Mouse (Mus musculus) bone marrow, adult 2 months (tissue): Measurements from ENCODE around the gene Camsap1. TPM values are rescaled to one million over a fixed set of nuclear protein-coding genes. Genes with fewer than 3 reads are reported as not detected.

ENCODE experiments used
- H3K27ac ChIP-seq: fragments of 200-500 bp; 2 replicates; pipeline ENCODE4 v1.5.1; 2012; ENCODE audit warnings: low read depth, mild to moderate bottlenecking, control low read depth, inconsistent platforms, low read length; ENCODE audit not compliant: control insufficient read depth, poor library complexity, insufficient read depth
- H3K4me1 ChIP-seq: fragments of 200-500 bp; 2 replicates; pipeline ENCODE4 v1.6.1; 2011; ENCODE audit warnings: low read length; ENCODE audit not compliant: control insufficient read depth, insufficient read depth
- H3K4me3 ChIP-seq: fragments of 200-500 bp; replicated peaks from 2 replicates; pipeline ENCODE3; 2011; ENCODE audit warnings: mild to moderate bottlenecking, low read depth, low read length, control low read depth; ENCODE audit not compliant: control insufficient read depth
- CTCF ChIP-seq: fragments of 200-500 bp; IDR thresholded peaks from 2 replicates; pipeline ENCODE4 v1.5.1; 2011; ENCODE audit warnings: low read length, control low read depth; ENCODE audit not compliant: control insufficient read depth, insufficient read depth
- POLR2A ChIP-seq: fragments of 200-500 bp; IDR thresholded peaks from 2 replicates; pipeline ENCODE4 v1.6.1; 2011; ENCODE audit warnings: low read depth, mild to moderate bottlenecking, control low read depth, low read length, borderline replicate concordance; ENCODE audit not compliant: control insufficient read depth
- WGBS: fragments of 180-500 bp; shearing (Covaris S2); methylation state at CpG from one replicate; pipeline ENCODE4 v1.1.7; 2018; 5-methylcytosine and 5-hydroxymethylcytosine counted together
- polyA plus RNA-seq: library from polyadenylated mRNA; stranded (reverse); fragments of >200 nt; gene quantifications from 2 replicates; pipeline ENCODE4 v1.2.4, GENCODE M21; 2011; ENCODE audit warnings: low replicate concordance; ENCODE audit not compliant: missing spikeins, insufficient read depth, insufficient read length

Gene Camsap1
- polyA plus RNA-seq, 1 experiment: 18.9 TPM

DNA sequence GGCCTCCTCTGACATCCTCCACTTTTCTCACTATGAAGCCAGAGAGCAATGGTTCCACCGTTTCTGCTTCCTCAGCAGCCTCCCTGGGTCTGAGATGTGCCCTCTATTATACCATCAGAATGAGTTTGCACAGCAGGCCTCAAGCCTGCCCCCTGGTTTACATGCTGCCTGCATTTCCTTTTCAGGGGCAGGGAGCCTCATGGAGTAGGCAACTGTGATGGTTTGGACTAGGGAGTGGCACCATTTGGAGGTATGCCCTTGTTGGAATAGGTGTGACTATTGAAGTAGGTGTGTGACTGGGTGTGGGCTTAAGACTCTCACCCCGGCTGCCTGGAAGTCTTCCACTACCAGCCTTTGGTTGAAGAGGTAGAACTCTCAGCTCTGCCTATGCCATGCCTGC, 59.3 kb downstream of the Camsap1 start:
- Histone ChIP-seq H3K4me1 (no peaks in the 10 kb centered on the region), H3K27ac (no peak overlapping the region), H3K4me3 (no peak overlapping the region)
- 64% methylated on average over 2 of the region's 2 CpGs for WGBS
- no peak for TF ChIP-seq POLR2A
- no peak for TF ChIP-seq CTCF

DNA sequence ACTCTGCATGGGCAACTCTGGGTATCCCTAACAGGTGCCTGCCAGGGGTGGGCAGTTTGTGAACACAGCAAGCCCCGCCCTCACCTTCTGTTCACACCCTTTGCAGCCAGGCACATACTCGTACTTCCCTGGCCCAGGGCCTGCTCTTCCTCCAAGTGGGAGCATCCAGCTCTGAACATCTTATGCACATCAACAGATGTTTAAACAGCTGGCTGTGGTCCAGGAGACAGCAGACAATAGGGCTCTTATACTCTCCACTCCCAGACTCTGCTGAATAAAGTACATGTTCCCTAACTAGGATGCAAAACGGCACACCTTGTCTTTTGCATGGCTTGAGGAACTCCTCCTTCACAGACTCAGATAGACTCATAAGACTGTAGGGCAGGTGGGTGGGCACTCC, 63.1 kb downstream of the Camsap1 start:
- TF ChIP-seq POLR2A (no peak), CTCF (no peak)
- H3K4me3 ChIP-seq: no peak overlapping the region
- 68% methylated on average over 3 of the region's 3 CpGs for WGBS
- no peak overlapping the region for H3K27ac ChIP-seq
- no peaks in the 10 kb centered on the region for H3K4me1 ChIP-seq

DNA sequence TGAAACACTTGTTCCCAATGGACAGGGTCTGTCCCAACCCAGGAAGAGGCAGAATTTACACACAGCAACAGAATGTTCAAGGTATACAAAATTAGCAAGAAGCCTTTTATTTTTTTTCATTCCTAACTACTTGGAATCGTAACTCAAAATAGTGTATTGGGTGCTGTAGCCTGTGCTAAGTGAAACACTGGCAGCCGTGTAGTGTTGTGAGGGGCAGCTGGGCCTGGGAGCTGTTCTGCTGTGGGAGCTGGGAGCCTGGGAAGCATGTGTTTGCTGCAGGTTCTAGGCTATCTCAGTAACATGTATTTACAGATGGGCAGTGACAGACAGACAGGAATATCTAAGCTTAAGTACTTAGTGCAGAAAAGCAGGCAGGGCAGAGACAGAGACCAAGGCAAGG, 64.7 kb downstream of the Camsap1 start:
- Histone ChIP-seq H3K4me3 (no peak overlapping the region), H3K4me1 (no peaks in the 10 kb centered on the region), H3K27ac (no peak overlapping the region)
- TF ChIP-seq CTCF: no peak
- no peak for TF ChIP-seq POLR2A
- 76% methylated on average over 2 of the region's 2 CpGs for WGBS

DNA sequence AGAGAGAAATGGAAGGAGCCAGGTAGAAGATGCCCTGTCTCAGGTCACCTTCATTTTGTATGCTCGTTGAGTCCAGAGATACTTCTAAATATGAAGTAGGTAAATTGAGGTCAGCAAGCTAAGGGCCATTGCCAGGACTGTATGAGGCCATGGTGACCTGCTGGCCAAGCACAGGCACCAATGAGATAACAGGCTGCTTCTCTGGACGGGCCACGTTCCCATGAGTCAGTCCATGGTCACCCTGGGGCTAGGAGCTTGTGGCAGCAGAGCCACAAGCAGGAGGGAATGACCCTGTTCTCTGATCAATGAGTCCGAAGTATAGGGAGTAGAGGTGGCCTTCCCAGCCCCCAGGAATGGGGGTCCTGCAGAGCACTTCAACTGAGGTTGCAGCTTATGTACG, 68.3 kb downstream of the Camsap1 start:
- TF ChIP-seq CTCF: no peak
- TF ChIP-seq POLR2A: no peak
- no peak overlapping the region for H3K4me3 ChIP-seq
- 83% methylated on average over 5 of the region's 5 CpGs for WGBS
- no peaks in the 10 kb centered on the region for H3K4me1 ChIP-seq
- no peak overlapping the region for H3K27ac ChIP-seq

DNA sequence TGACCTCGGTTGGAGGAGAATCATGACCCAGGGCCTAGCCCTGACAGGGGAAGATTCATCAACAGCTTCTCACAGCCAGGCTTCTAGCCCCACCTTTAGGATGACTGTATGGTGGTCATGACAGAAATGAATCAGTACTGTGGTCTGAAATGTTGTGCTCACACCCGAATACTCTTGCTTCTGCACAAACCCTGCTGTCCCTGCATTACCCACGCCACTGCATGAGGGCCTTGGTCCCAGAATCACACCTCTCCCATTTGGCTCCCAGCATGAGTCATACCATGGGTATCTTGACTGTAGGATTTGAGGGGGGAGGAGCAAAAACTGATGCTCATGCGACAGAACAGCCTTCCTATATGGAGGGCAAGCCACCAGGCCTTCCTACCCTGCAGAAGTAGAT, 68.9 kb downstream of the Camsap1 start:
- H3K4me3 ChIP-seq: no peak overlapping the region
- H3K27ac ChIP-seq: no peak overlapping the region
- no peak for TF ChIP-seq POLR2A
- TF ChIP-seq CTCF: no peak
- WGBS: 63% methylated on average over 4 of the region's 4 CpGs
- H3K4me1 ChIP-seq: no peaks in the 10 kb centered on the region

DNA sequence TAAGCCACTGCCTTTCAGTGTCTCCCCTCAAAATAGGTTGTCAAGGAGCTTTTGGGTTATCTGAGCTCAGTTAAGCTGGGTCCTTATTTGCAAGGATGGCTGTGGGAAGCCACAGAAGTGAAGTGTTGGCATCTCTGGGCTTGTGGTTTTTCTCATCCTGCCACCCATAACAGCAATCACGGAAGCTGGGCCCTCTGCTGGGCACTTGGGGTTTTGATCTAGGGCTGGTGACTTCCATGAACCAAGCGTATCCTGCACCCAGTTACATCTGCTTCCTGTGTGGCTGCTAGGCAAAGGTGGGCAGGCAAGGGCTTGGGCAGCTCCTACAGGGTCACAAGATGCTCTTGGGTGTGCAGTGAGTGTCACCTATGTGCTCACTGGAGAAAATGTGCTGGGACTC, 69.8 kb downstream of the Camsap1 start:
- peak; percentile 44; the same call in 1 of the 2 replicates for TF ChIP-seq CTCF
- no peak for TF ChIP-seq POLR2A
- Histone ChIP-seq H3K4me3 (no peak overlapping the region), H3K27ac (no peak overlapping the region), H3K4me1 (no peaks in the 10 kb centered on the region)
- 3% methylated on average over 2 of the region's 2 CpGs for WGBS

DNA sequence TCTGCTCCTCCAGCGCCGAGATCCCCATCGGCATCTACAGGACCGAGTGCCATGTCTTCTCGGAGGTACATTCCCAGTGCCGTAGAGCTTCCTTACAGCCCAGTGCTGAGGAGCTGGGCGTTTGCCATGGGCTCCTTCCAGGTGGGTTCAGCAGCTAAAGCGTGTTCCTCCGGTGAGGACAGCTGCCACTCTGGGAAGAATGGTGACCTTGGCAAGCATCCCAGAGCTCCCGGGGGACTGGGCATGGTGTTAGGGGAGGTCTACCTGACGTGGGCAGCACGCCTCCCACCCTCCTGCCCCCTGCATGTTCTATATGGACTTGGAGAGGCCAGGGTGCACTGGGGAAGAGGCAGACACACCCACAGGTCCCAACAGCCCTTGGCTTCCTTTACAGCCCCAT, 73.2 kb downstream of the Camsap1 start:
- Histone ChIP-seq H3K27ac (no peak overlapping the region), H3K4me1 (no peaks in the 10 kb centered on the region), H3K4me3 (no peak overlapping the region)
- WGBS: 85% methylated on average over 12 of the region's 12 CpGs
- TF ChIP-seq POLR2A (no peak), CTCF (no peak)

DNA sequence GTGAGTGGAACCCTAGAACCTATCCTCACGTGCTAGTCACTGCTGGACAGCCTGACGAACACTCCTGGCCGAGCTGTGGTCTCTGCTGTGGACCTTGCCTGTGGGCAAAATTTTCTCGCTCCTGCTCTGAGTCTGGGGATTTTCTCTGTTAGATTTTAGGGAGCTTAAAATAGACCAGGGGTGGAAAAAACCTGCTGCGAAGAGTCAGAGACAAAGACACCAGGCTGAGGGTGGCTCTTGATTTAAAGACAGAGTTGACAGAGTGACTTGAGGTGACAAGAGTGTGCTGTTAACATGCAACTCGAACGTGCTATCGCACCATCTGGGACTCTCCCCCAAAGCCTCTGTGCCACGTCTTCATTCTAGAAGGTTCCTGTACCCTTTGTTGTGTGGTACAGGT, 84.1 kb downstream of the Camsap1 start:
- Histone ChIP-seq H3K4me1 (no peaks in the 10 kb centered on the region), H3K4me3 (no peak overlapping the region), H3K27ac (no peak overlapping the region)
- TF ChIP-seq CTCF (no peak), POLR2A (no peak)
- 78% methylated on average over 9 of the region's 9 CpGs for WGBS

DNA sequence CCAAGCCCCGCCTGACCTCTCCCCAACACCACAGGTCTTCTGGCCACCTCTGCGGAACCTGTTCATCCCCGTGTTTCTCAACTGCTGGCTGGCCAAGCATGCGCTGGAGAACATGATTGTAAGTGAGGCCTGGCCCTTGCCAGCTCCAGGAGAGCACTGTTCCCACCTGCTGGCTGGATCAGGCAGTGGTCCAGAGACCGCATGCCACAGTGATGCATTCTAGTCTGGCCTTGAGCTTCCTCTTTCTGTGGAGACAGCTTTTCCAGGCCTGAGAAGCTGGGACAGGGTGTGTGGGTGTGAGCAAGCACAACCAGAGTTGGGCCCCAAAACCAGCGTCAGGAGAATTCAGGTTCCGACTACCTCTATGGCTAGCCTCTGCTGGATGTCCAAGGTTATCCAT, 90.6 kb downstream of the Camsap1 start:
- no peak overlapping the region for H3K27ac ChIP-seq
- no peaks in the 10 kb centered on the region for H3K4me1 ChIP-seq
- WGBS: 18% methylated on average over 7 of the region's 7 CpGs
- TF ChIP-seq POLR2A (no peak), CTCF (no peak)
- H3K4me3 ChIP-seq: no peak overlapping the region

DNA sequence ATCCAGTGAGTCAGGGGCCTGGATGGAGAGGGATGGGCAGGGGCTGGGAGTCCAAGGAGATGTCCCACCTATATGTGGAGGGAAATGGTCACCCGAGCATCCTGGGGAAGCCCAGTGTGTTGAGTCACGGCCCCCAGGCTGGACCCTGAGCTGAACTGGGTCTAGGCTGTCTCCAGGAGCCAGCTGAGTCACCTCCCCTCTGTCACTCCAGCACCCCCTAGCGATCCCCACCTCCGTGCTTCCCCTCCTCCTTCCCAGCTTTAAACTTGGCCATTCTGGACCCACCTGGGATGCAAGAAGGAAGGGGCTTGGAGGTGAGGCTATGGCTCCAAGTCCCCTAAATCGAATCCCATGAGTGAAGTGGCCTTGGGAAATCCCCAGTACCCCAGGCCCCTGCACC, 94.9 kb downstream of the Camsap1 start:
- H3K4me1 ChIP-seq: no peaks in the 10 kb centered on the region
- H3K4me3 ChIP-seq: no peak overlapping the region
- H3K27ac ChIP-seq: no peak overlapping the region
- 58% methylated on average over 5 of the region's 5 CpGs for WGBS
- TF ChIP-seq CTCF (no peak), POLR2A (no peak)
